Mouse (Mus musculus): ENCODE data around the gene Timp3.

The Timp3 gene

DNA sequence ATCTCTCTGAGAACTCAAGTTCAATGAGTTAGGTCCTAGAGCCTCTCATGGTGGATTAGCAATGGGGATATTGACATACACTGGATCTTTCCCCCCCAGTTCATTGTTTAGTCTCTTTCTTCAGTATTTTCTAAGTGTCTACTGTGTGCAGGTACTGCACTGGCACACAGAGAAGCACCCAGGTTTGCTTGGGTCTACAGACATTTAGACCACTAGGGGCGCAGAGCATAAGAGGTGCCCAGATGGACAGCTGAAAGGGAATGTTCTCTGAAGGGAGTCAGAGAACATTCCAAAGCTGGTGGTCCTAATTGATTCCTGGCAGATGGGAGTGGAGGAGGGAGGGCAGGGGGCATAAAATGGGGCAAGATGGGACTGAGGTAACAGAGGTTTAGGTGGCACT, 6.3 kb upstream of the Timp3 start:
- TF ChIP-seq POU5F1 (IDR thresholded peaks at IDR 0.05; ENCODE audit: borderline replicate concordance, low read length) (no peak), CTCF (conservative IDR thresholded peaks at IDR 0.05; ENCODE audit: low read length) (no peak), NANOG (IDR thresholded peaks at IDR 0.05; ENCODE audit: borderline replicate concordance, low read length) (no peak)
- no peaks in the 10 kb centered on the region; the same call in 1 of the 2 replicates for H3K9me3 ChIP-seq (ENCODE audit: low read length)
- H3K27me3 ChIP-seq (ENCODE audit: insufficient read depth, low read length) = peaks cover 13% of the 10 kb centered on the region
- no peak overlapping the region for H3K4me3 ChIP-seq (replicated peaks; ENCODE audit: low read length)
- no peaks in the 10 kb centered on the region for H3K36me3 ChIP-seq (ENCODE audit: insufficient read depth, low read length)
- H3K4me1 ChIP-seq (replicated peaks; ENCODE audit: low read depth, low read length) = peaks cover 20% of the 10 kb centered on the region

DNA sequence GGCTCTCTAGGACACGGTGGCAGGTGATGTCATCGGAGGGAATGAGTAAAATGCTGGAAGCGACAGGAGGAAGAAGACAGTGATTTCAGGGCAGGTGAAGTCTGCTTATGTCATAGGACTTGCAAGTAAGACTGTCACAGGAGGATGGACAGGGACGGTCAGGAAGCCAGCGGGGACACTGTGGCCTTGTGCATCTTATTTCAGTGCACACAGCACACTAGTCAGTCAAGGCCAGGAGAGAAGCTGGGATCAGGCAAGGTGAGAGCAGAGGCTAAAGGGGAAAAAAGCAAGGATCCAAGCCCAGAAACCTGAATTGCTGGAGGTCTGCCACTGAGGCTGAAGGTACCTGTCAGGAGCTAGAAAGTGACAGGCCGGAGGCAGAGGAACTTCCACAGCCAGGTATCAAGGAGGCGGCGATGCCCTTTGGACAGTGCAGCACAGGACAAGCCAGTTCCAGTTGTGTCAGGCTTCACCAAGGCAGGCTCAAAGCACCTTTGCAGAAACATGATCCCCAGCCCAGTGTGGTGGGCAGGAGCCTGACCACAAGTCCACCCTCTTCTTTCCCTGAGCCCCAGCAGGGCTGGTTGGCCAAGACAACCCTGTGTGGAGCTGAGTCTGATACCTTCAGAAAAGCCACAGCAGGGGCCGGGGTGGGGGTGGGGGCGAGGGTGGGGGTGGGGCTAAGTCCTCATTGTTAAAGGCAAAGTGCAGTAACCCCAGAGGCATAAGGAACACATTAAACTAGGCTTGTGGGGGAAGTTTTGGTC, 5.4 kb upstream of the Timp3 start:
- peaks cover 21% of the 10 kb centered on the region for H3K27me3 ChIP-seq (ENCODE audit: insufficient read depth, low read length)
- H3K36me3 ChIP-seq (ENCODE audit: insufficient read depth, low read length) = no peaks in the 10 kb centered on the region
- TF ChIP-seq CTCF (conservative IDR thresholded peaks at IDR 0.05; ENCODE audit: low read length) (no peak), NANOG (IDR thresholded peaks at IDR 0.05; ENCODE audit: borderline replicate concordance, low read length) (no peak), POU5F1 (IDR thresholded peaks at IDR 0.05; ENCODE audit: borderline replicate concordance, low read length) (no peak)
- no peak overlapping the region for H3K4me3 ChIP-seq (replicated peaks; ENCODE audit: low read length)
- peaks cover 25% of the 10 kb centered on the region for H3K4me1 ChIP-seq (replicated peaks; ENCODE audit: low read depth, low read length)
- no peaks in the 10 kb centered on the region for H3K9me3 ChIP-seq (ENCODE audit: low read length)

GRCm38 (mm10) chr10:86295454-86296098, 4.6 kb upstream of the Timp3 start:
- Histone ChIP-seq H3K4me1 (replicated peaks; ENCODE audit: low read depth, low read length) (peaks cover 28% of the 10 kb centered on the region), H3K27me3 (ENCODE audit: insufficient read depth, low read length) (peaks cover 27% of the 10 kb centered on the region), H3K36me3 (ENCODE audit: insufficient read depth, low read length) (no peaks in the 10 kb centered on the region), H3K4me3 (replicated peaks; ENCODE audit: low read length) (peak overlapping the region; percentile 54), H3K9me3 (ENCODE audit: low read length) (no peaks in the 10 kb centered on the region)
- TF ChIP-seq NANOG (IDR thresholded peaks at IDR 0.05; ENCODE audit: borderline replicate concordance, low read length) = no peak
- TF ChIP-seq CTCF (conservative IDR thresholded peaks at IDR 0.05; ENCODE audit: low read length) = no peak
- TF ChIP-seq POU5F1 (IDR thresholded peaks at IDR 0.05; ENCODE audit: borderline replicate concordance, low read length) = no peak

DNA sequence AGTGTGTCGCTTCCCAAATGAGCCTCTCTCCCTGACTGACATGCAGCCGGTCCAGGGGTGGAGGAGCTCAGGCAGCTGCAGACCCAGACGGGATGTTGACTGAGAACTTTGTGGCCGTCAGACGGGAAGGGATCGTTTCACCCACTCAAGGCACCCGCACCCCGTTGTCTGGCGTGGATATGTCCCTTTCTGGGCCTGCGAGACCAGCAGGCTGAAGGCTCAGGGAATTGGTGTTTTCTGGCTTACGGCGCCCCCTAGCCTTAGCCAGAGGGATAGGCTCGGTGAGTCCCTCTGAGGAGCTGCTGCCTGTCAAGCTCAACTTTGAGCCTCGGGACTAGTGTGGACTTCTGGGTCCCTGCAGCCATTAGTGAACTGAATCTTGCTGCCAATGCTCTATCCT, 4.1 kb upstream of the Timp3 start:
- Histone ChIP-seq H3K36me3 (ENCODE audit: insufficient read depth, low read length) (no peaks in the 10 kb centered on the region), H3K4me1 (replicated peaks; ENCODE audit: low read depth, low read length) (peaks cover 33% of the 10 kb centered on the region), H3K9me3 (ENCODE audit: low read length) (no peaks in the 10 kb centered on the region), H3K27me3 (ENCODE audit: insufficient read depth, low read length) (peaks cover 33% of the 10 kb centered on the region), H3K4me3 (replicated peaks; ENCODE audit: low read length) (peak overlapping the region; percentile 54)
- TF ChIP-seq CTCF (conservative IDR thresholded peaks at IDR 0.05; ENCODE audit: low read length) (peak; percentile 87), POU5F1 (IDR thresholded peaks at IDR 0.05; ENCODE audit: borderline replicate concordance, low read length) (no peak), NANOG (IDR thresholded peaks at IDR 0.05; ENCODE audit: borderline replicate concordance, low read length) (no peak)

GRCm38 (mm10) chr10:86297307-86297706, 2.9 kb upstream of the Timp3 start:
- TF ChIP-seq NANOG (IDR thresholded peaks at IDR 0.05; ENCODE audit: borderline replicate concordance, low read length) (no peak), CTCF (conservative IDR thresholded peaks at IDR 0.05; ENCODE audit: low read length) (no peak), POU5F1 (IDR thresholded peaks at IDR 0.05; ENCODE audit: borderline replicate concordance, low read length) (no peak)
- H3K4me3 ChIP-seq (replicated peaks; ENCODE audit: low read length) = no peak overlapping the region
- no peaks in the 10 kb centered on the region for H3K9me3 ChIP-seq (ENCODE audit: low read length)
- H3K36me3 ChIP-seq (ENCODE audit: insufficient read depth, low read length) = no peaks in the 10 kb centered on the region
- peaks cover 45% of the 10 kb centered on the region for H3K27me3 ChIP-seq (ENCODE audit: insufficient read depth, low read length)
- peaks cover 45% of the 10 kb centered on the region for H3K4me1 ChIP-seq (replicated peaks; ENCODE audit: low read depth, low read length)

- H3K27me3 ChIP-seq (ENCODE audit: insufficient read depth, low read length) = peaks cover 49% of the 10 kb centered on the region
- H3K4me1 ChIP-seq (replicated peaks; ENCODE audit: low read depth, low read length) = peaks cover 54% of the 10 kb centered on the region
- H3K4me3 ChIP-seq (replicated peaks; ENCODE audit: low read length) = no peak overlapping the region
- no peaks in the 10 kb centered on the region for H3K36me3 ChIP-seq (ENCODE audit: insufficient read depth, low read length)
- no peaks in the 10 kb centered on the region for H3K9me3 ChIP-seq (ENCODE audit: low read length)
- TF ChIP-seq CTCF (conservative IDR thresholded peaks at IDR 0.05; ENCODE audit: low read length) (no peak), POU5F1 (IDR thresholded peaks at IDR 0.05; ENCODE audit: borderline replicate concordance, low read length) (no peak), NANOG (IDR thresholded peaks at IDR 0.05; ENCODE audit: borderline replicate concordance, low read length) (no peak)
Observed at GRCm38 (mm10) chr10:86298326-86298725, 1.8 kb upstream of the Timp3 start.

DNA sequence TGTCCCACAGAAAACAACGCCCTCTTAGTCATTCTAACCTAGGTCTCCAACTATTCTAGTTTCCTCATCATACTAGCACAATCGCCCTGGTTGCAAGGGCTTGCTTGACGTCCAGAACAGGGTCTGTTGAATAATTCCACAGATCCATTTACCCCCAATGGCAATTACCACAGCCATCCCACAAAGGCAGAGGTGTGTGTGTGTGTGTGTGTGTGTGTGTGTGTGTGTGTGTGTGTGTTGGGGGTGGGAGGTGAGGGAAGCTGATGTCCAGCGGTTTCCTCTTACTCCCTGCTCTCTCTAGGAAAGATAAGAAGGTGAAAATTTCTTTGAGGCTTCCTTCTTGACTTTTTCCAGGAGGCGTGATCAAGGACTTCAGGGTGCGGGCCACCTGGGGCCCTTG, 377 bp upstream of the Timp3 start:
- TF ChIP-seq CTCF (conservative IDR thresholded peaks at IDR 0.05; ENCODE audit: low read length) (no peak), NANOG (IDR thresholded peaks at IDR 0.05; ENCODE audit: borderline replicate concordance, low read length) (no peak), POU5F1 (IDR thresholded peaks at IDR 0.05; ENCODE audit: borderline replicate concordance, low read length) (no peak)
- H3K36me3 ChIP-seq (ENCODE audit: insufficient read depth, low read length) = no peaks in the 10 kb centered on the region
- H3K9me3 ChIP-seq (ENCODE audit: low read length) = no peaks in the 10 kb centered on the region
- peaks cover 43% of the 10 kb centered on the region for H3K27me3 ChIP-seq (ENCODE audit: insufficient read depth, low read length)
- H3K4me3 ChIP-seq (replicated peaks; ENCODE audit: low read length) = peak overlapping the region; percentile 88
- H3K4me1 ChIP-seq (replicated peaks; ENCODE audit: low read depth, low read length) = peaks cover 51% of the 10 kb centered on the region

- H3K27me3 ChIP-seq (ENCODE audit: insufficient read depth, low read length) = peaks cover 43% of the 10 kb centered on the region
- H3K9me3 ChIP-seq (ENCODE audit: low read length) = no peaks in the 10 kb centered on the region
- H3K4me1 ChIP-seq (replicated peaks; ENCODE audit: low read depth, low read length) = peaks cover 39% of the 10 kb centered on the region
- H3K4me3 ChIP-seq (replicated peaks; ENCODE audit: low read length) = peak overlapping the region; percentile 88
- no peaks in the 10 kb centered on the region for H3K36me3 ChIP-seq (ENCODE audit: insufficient read depth, low read length)
- TF ChIP-seq POU5F1 (IDR thresholded peaks at IDR 0.05; ENCODE audit: borderline replicate concordance, low read length) (no peak), CTCF (conservative IDR thresholded peaks at IDR 0.05; ENCODE audit: low read length) (no peak), NANOG (IDR thresholded peaks at IDR 0.05; ENCODE audit: borderline replicate concordance, low read length) (no peak)
Observed at GRCm38 (mm10) chr10:86301117-86301490, 932 bp downstream of the Timp3 start.

Measured in E14TG2a.4 (cell line).